Mouse (Mus musculus) E14TG2a.4 (cell line): ENCODE data around the gene Jag1.

Experiments used
- H3K27me3 ChIP-seq: 2 replicates; pipeline ENCODE4 v1.6.1; 2014; ENCODE audit warnings: low read length, control low read depth; ENCODE audit not compliant: insufficient read depth
- H3K36me3 ChIP-seq: 2 replicates; pipeline ENCODE4 v1.6.1; 2014; ENCODE audit warnings: low read length, control low read depth; ENCODE audit not compliant: insufficient read depth
- H3K4me1 ChIP-seq: replicated peaks from 2 replicates; pipeline ENCODE4 v1.6.1; 2014; ENCODE audit warnings: low read depth, low read length, control low read depth
- H3K4me3 ChIP-seq: replicated peaks from 2 replicates; pipeline ENCODE4 v1.5.1; 2014; ENCODE audit warnings: mild to moderate bottlenecking, low read length
- H3K9me3 ChIP-seq: 2 replicates; pipeline ENCODE4 v1.6.1; 2014; ENCODE audit warnings: low read length, control low read depth
- CTCF ChIP-seq: conservative IDR thresholded peaks from 2 replicates; pipeline ENCODE4 v1.5.1; 2014; ENCODE audit warnings: low read length
- NANOG ChIP-seq: IDR thresholded peaks from 2 replicates; pipeline ENCODE4 v1.6.1; 2014; ENCODE audit warnings: borderline replicate concordance, low read length, mixed read lengths
- POU5F1 ChIP-seq: IDR thresholded peaks from 2 replicates; pipeline ENCODE4 v1.6.1; 2014; ENCODE audit warnings: low read length, borderline replicate concordance

The Jag1 gene

GRCm38 (mm10) chr2:137049367-137049766, 67.1 kb downstream of the Jag1 start:
- Histone ChIP-seq H3K4me3 (no peak overlapping the region), H3K9me3 (0 out of 2 replicates have a peak, but pooled peaks cover under 1% of the 10 kb centered on the region), H3K27me3 (no peaks in the 10 kb centered on the region), H3K36me3 (no peaks in the 10 kb centered on the region), H3K4me1 (no peaks in the 10 kb centered on the region)
- TF ChIP-seq CTCF (no peak), NANOG (no peak), POU5F1 (no peak)

- H3K36me3 ChIP-seq: no peaks in the 10 kb centered on the region
- no peaks in the 10 kb centered on the region for H3K27me3 ChIP-seq
- H3K4me1 ChIP-seq: no peaks in the 10 kb centered on the region
- no peaks in the 10 kb centered on the region for H3K9me3 ChIP-seq
- no peak for TF ChIP-seq CTCF
- TF ChIP-seq POU5F1: no peak
- no peak for TF ChIP-seq NANOG
- H3K4me3 ChIP-seq: no peak overlapping the region
Measured at GRCm38 (mm10) chr2:137044122-137044521, 72.3 kb downstream of the Jag1 start.
